Mouse (Mus musculus): ENCODE results near the gene Wwtr1. TPM values are rescaled to one million over a fixed set of nuclear protein-coding genes. Genes with fewer than 3 reads are reported as not detected.

The Wwtr1 gene
- total RNA-seq, 2 experiments from 2014 or later = 28.3 to 33.1 TPM

DNA sequence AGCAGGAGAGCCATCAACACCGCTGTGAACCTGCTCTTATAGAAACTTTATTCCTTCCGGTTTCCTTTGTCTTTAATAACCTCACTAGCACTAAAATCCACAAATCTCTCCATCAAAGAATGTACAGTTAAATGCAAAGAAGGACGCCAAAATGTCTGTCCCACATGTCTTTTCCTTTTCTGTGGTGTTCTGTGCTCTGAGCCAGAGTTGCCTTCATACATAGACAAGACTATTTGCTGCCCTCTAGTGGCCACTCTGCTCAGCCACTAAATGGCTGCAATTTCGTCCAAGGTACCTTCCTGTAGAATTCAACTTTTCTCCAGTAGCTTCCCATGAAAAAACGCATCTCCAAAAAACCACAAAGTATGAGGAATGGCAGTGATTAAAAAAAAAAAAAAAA is 127.3 kb downstream of the Wwtr1 start:
- peak; percentile 24 for DNase-seq

- DNase-seq = no peak
Measured at GRCm38 (mm10) chr3:57447889-57448288, 127.8 kb downstream of the Wwtr1 start.

DNA sequence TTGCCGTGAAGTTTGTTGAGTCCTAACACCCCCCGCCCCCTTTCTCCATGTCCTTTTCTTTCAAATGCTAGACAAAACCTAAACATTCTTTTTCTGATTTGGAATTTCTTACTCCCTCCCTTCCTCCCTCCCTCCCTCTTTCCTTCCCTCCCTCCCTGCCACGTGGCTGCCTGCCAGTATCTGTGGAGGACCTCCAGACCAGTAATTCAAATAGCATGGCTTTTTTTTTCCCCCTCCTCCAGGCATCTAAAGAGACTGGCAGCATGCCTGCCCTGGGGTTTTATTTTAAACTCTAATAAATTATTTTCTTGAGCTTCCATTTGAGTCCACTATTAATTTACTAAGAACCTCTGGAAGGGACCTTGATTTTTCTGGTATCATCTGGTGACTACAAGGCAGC is 130.0 kb downstream of the Wwtr1 start:
- no peak for DNase-seq

- no peak for DNase-seq
Measured at GRCm38 (mm10) chr3:57440956-57441355, 134.8 kb downstream of the Wwtr1 start.

DNA sequence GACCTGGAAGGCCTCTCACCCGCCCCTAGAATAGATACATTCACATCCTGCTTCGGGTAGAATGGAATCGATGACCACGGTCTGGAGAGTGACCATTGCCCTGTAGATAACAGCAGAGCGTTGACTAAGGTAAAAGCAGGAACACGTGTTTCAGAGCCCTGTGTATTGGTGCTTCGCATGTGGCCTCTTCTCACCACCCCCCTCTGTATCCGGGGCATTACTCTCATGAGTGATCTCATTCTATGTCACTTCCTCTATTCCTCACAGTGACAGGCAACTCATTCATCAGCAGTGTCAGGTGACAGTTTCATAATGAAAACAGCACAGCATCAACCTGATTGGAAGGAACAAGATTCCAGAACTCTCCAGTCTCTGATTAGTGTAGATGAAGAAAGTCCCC is 140.3 kb downstream of the Wwtr1 start:
- no peak for DNase-seq

DNA sequence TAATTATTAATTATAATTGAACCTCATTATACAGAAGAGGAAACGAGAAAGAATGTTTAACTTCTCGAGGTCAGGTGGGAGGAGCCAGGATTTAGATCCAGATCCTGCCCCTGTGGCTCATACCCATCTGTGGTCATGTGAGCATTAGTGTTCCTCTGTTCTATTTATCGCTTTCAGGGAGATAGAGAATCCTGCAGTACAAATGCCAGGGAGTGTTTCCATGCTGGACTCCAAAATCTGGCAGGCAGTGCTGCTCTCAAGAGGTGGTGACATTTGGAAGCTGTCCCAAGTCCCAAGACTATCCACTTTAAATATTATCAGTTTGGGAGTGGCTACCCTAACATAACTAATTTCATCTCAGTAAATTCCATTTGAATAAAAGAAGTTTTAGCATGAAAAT is 144.0 kb downstream of the Wwtr1 start:
- no peak for DNase-seq

GRCm38 (mm10) chr3:57429486-57429885 is 146.2 kb downstream of the Wwtr1 start:
- DNase-seq = no peak

- no peak for DNase-seq
Measured at GRCm38 (mm10) chr3:57428682-57429464, 146.8 kb downstream of the Wwtr1 start.

GRCm38 (mm10) chr3:57426351-57426750 is 149.4 kb downstream of the Wwtr1 start:
- no peak for DNase-seq

DNA sequence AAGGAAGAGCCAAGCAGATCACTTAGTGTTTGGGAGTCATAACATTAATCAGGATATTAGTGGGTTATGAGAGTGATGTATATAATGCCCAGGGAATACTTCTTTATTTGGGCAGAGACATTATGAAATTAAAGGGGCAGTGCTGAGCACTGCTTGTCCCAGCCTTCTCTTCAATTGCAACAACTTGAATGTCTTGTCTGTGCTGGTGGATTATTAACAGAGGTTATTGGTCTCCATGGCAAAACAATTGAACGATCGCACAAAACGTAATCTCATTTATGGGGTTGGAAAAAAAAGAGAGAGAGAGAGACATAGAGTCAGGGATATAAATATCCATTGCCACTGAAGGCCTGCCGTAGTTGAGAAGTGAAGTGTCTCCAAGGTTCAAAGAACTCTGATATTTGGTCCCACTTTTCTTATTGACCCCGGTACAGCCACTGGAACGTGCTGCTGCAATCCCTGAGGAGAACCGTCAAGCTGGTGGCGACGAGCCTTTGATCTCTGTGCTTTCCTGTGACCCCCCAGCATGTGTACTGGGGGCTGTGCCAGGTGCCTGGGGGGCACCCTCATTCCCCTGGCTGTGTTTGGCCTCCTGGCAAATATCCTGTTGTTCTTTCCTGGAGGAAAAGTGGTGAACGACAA is 150.5 kb downstream of the Wwtr1 start, which contains the start of gene Tm4sf4:
Gene Tm4sf4, plus strand, starts transcription at position 226 of the 642 bp plus-strand sequence.
- no peak for DNase-seq

- no peak for DNase-seq
Measured at GRCm38 (mm10) chr3:57420660-57421059, 155.1 kb downstream of the Wwtr1 start.

DNA sequence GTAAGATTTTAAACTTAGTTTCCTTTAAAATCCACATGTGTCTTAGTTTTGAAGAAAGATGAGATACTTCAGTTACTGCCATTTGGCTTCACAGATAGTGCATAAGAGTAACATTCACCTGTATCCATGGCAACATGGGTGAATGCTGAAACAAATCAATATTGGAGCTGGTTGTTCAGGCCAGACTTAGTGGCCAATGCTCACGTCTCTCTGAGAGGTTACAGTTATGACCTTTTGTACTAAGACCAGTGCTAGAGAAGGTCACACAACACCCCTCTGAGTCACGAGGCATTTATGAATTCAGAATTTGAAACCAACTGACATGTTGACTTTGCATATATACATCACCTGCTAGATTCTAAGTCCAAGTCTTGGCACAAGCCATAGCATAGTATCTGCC is 155.5 kb downstream of the Wwtr1 start:
- no peak for DNase-seq

DNA sequence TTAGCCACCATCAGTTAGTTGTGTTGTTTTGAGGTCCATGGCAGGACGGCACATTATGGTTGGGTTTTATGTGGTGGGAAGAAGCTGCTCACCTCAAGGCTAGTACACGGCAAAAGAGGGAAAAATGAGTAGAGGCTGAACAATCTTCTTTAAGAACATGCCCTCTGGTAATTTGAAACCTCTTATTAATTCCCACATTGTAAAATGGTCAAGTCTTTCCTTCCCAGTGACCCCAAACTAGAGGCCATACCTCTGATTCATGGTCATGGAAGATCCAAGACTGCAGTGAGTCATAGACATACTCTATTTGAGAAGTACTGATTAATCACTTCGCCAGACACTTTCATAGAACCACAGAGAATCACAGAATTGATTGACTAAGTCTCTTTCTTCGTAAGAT is 164.2 kb downstream of the Wwtr1 start:
- DNase-seq = no peak

Small RNAs within 50 kb of the gene (microRNA-seq; reads per million reads assigned to microRNA genes)
- 0 reads per million in 2 experiments for gene Mir6377 (ENCODE audit: borderline replicate concordance in 2 of 2)

Other genes with a start within 250 kb of the Wwtr1 start
- gene Tm4sf4, start 150.6 kb downstream of the Wwtr1 start, total RNA-seq (2021) = not detected
- 10 to 100 TPM; 11.1 to 11.3 TPM for gene Commd2, start 75.8 kb upstream of the Wwtr1 start, total RNA-seq (2021)
- not detected for gene Ankub1, start 116.9 kb upstream of the Wwtr1 start, total RNA-seq (2021)
- 10 to 100 TPM; 21.6 to 29.8 TPM for gene Rnf13, start 160.2 kb upstream of the Wwtr1 start, total RNA-seq (2021)

Measured in gastrocnemius, postnatal 25 days (tissue).